Mouse (Mus musculus): ENCODE data around the gene Lingo4. TPM values are rescaled to one million over a fixed set of nuclear protein-coding genes. Genes with fewer than 3 reads are reported as not detected.

The Lingo4 gene
- total RNA-seq, 2 experiments from 2014 or later: 0.66 to 0.73 TPM

Other genes with a start within 250 kb of the Lingo4 start
- not detected for gene Gm10696, start 220.3 kb upstream of the Lingo4 start, total RNA-seq (2021)
- gene Gm5286, start 201.8 kb upstream of the Lingo4 start, total RNA-seq (2021): not detected
- gene Gm4778, start 134.5 kb upstream of the Lingo4 start, total RNA-seq (2021): not detected
- 1 to 10 TPM; 6.3 to 8.5 TPM for gene Them4, start 88.4 kb upstream of the Lingo4 start, total RNA-seq (2021)
- not detected for gene Them5, start 56.4 kb upstream of the Lingo4 start, total RNA-seq (2021)
- under 1 TPM; 0.36 to 0.40 TPM for gene C2cd4d, start 36.1 kb upstream of the Lingo4 start, total RNA-seq (2021)
- 10 to 100 TPM; 19.0 to 20.2 TPM for gene Rorc, start 25.7 kb upstream of the Lingo4 start, total RNA-seq (2021)
- gene Tdrkh, start 14.8 kb downstream of the Lingo4 start, total RNA-seq (2021): 10 to 100 TPM in 1 of 2 experiments, 1 to 10 TPM in 1; 7.4 to 10.6 TPM
- gene Mrpl9, start 44.8 kb downstream of the Lingo4 start, total RNA-seq (2021): 10 to 100 TPM; 73.2 to 80.4 TPM
- not detected for gene Oaz3, start 45.4 kb downstream of the Lingo4 start, total RNA-seq (2021)
- 10 to 100 TPM; 13.6 to 20.4 TPM for gene Celf3, start 79.8 kb downstream of the Lingo4 start, total RNA-seq (2021)
- gene Riiad1, start 81.8 kb downstream of the Lingo4 start, total RNA-seq (2021): 1 to 10 TPM; 2.7 to 4.7 TPM
- 10 to 100 TPM; 44.6 to 45.2 TPM for gene Snx27, start 184.2 kb downstream of the Lingo4 start, total RNA-seq (2021)
- not detected for gene Gm10972, start 244.6 kb downstream of the Lingo4 start, total RNA-seq (2021)